Mouse (Mus musculus) frontal cortex, adult (tissue): Measurements from ENCODE around the gene Defb36.

Source experiments
- ATAC-seq: cut with Nextera tagmentation; 2 replicates; pipeline ENCODE4 v1.9.2; 2017; ENCODE audit warnings: mild to moderate bottlenecking, moderate library complexity, mixed read lengths; ENCODE audit not compliant: low TSS enrichment

The Defb36 gene

DNA sequence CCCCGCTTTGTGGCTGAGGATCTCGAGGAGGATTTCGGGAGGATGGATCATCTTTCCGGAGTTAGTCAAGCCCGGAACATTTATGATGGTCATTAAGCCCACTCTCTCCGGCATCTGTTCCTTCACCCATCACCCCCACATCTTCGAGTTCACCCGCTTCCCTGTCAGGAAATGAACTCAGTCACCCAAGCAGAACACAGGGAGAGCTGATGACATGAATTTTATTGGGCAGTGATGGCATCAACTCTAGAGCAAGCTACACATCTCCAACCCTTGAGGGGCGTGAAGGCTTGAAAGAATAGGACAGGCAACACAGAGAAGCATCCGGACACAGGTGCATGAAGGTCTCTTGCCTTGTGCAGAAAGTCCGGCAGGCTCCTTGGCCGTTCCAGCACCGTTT, 18.0 kb downstream of the Defb36 start:
- no peak for ATAC-seq

DNA sequence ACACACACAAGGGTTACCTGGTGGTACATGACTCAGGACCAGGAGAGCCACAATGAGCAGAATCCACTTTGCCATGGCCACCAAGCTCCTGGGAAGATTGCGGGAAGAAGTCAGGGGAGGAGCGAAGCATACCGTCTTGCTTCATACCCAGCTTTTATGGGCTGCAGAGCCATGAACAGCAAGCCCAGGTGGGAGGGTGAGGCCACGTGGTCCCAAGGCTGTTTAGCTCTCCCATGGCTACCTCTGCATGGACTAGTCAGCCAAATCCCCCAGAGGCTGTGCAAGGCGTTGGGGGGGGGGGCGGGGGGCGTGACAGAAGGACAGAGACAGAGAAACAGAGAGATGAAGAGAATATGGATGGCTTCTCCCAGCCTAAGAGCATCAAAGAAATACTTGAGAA, 18.8 kb downstream of the Defb36 start, which contains the start of gene Defb25:
Gene Defb25, minus strand, starts transcription at position 101 of the 400 bp plus-strand sequence.
- ATAC-seq = no peak

GRCm38 (mm10) chr2:152624566-152624965, 20.4 kb downstream of the Defb36 start:
- no peak for ATAC-seq

DNA sequence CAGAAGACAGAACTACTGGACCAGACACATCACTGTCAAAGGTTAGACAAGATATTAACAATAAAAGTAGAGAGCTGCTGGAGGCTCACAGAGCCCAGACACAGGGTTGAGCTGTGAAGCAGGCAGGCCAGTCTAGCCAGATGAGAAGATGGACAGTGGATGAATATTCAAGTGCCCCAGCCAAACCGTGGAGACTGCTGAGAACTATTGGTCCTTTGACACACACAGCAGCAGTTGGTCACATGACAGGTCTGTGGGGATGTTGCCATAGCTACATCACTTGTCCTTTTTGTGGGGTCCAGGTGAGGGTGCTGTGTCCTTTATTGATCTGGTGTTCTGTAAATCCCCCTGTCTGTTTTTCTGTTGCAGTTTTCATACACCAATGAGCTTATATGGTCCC, 21.1 kb downstream of the Defb36 start:
- ATAC-seq = no peak

DNA sequence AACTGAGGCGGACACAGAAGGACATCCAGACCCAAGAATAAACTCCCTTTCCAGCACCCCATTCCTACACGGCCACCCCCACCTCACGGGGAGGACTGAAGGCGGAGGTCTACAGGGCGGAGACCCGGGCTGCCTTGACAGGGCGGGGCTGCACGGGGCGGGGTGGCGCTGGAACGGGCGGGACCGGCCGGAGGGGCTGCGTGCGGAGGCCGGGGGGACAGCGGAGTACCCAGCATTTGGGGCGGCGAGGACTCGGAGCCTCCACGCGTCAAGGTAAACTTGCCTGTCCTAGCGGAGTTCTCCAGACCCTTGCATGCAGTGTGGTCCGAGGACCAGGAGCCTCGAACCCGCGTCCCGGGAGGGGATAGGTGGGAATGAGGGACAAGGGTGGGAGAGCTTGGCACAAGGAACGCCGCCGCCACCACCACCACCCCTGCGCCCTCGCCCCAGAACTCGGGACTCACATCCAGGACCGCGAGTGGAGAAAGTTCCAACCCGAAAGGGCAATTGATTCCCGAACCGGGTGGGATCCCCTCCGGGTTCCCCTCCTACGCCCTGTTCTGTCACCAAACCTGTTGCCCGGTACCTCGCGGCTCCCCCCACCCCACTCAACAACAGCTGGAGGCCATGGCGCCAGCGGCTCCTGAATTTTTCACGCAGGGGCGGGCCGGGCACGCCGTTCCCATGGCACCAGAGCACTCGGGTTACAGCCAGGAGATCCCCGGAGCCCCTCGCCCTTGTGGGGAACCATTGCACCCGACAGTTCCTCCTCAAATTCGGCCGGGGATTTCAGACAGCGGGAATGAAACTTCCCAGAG, 22.9 kb downstream of the Defb36 start, which contains the start of gene Rem1:
Gene Rem1, plus strand, starts transcription at position 178 of the 818 bp plus-strand sequence.
- no peak for ATAC-seq

DNA sequence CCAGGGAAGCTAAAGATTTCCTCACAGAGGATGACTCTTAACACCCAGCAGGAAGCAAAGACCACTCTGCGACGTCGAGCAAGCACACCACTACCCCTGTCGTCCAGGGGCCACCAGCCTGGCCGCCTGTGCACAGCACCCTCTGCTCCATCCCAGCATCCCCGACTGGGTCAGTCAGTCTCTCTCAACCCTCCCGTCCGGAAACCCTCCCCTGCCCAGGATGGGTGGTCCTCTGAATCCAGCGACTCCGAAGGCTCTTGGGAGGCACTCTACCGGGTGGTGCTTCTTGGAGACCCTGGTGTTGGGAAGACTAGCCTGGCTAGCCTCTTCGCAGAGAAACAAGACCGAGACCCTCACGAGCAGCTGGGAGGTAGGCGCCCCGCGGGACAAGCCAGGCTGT, 23.9 kb downstream of the Defb36 start:
- ATAC-seq = no peak

- ATAC-seq = no peak
Observed at GRCm38 (mm10) chr2:152629239-152629638, 25.1 kb downstream of the Defb36 start.

- ATAC-seq = no peak
Observed at GRCm38 (mm10) chr2:152629904-152630303, 25.8 kb downstream of the Defb36 start.

DNA sequence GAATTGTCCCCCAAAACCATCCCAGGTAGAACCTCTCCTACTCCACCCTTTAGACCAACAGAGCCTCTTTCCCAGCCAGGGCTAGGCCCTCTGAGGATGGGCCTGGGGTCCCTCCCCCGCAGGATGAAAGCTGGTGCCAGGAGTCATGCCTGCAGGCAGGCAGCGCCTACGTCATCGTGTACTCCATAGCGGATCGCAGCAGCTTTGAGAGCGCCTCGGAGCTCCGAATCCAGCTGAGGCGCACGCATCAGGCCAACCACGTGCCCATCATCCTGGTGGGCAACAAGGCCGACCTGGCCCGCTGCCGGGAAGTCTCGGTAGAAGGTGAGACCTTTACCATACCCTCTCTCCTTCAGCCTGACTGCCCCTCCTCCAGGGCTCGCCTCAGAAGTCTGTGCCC, 29.2 kb downstream of the Defb36 start:
- ATAC-seq = no peak; the same call in 1 of the 2 replicates

- no peak for ATAC-seq
Observed at GRCm38 (mm10) chr2:152634311-152634710, 30.2 kb downstream of the Defb36 start.

DNA sequence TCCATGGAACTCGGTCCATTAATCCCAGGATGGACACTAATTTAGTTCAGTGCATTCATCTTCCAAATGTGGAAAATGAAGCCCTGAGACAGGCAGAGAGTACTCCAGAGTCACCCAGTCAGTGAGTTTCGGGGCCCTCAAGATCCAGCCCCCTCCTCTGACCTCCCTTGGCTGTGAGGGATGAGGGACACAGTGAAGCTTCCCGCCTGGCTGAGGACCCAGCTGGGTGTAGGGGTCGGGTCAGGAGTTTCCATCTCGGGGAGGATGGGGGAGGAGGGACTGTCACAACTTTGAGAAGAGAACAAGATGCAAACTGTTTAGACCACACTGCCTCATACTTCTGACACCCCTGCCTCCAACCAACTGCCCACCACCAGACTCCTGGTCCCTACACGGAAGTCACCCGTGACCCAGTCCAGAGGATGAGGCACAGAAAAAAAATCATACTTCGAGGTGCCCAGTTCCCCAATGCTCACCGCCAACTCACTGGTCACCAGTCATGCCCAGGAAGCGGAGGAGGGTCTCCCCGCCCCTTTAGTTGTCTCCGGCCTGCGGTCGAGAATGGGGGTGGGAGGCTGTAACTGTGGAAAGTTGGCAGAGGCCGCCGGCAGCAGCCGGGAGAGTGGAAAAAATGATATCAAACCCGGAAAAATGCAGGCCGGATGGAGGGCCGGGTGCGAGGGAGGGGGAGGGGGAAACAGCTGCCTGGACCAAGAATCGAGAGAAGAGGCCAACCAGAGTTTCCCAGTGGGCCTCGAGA, 32.3 kb downstream of the Defb36 start:
- ATAC-seq = no peak

DNA sequence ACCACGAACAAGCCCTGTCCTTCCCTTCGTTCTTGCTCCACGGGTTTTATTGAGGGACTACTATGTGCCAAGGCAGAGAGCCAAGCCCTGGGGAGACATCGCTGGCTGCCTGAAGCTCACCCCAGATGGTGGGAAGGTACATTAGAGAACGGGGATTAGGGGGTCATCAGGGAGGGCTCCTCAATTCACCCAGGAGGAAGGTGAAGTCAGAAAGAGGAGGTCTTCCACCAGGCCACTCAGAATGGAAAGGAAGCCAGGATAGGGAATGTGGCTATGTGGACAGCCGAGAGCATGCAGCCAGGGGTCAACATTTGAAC, 32.8 kb downstream of the Defb36 start:
- no peak for ATAC-seq

DNA sequence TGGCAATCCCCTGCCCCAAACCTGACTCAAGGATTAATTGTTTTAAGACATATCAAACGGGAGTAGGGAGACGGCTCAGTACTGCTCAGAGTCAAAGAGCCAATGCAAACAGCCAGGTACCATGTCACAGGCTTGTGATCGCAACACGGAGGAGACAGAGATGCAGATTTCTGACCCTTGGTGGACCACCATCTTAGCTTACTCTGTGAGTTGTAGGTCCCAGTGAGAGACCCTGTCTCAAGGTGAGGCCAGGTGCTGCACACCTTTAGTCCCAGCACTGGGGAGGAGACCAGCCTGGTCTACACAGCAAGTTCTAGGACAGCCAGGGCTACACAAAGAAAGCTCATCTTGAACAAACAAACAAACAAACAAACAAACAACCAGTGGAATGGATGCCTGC, 33.3 kb downstream of the Defb36 start:
- ATAC-seq = no peak

DNA sequence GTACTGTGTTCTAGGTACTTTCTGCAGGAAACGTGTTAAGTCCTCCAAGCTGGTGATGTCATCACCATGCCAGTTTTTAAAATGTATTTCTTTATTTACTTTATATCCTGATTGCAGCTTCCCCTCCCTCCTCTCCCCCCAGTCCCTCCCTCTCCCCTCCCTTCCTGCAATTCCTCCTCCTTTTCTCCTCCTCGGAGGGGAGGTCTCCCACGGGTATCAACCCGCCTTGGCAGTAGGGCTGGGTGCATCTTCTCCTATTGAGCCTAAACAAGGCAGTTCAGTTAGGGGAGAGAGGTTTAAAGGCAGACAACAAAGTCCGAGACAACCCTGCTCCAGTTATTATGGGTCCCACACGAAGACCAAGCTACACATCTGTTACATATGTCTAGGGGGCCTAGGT, 34.7 kb downstream of the Defb36 start:
- ATAC-seq = no peak

- no peak for ATAC-seq
Observed at GRCm38 (mm10) chr2:152639406-152640113, 35.4 kb downstream of the Defb36 start.

DNA sequence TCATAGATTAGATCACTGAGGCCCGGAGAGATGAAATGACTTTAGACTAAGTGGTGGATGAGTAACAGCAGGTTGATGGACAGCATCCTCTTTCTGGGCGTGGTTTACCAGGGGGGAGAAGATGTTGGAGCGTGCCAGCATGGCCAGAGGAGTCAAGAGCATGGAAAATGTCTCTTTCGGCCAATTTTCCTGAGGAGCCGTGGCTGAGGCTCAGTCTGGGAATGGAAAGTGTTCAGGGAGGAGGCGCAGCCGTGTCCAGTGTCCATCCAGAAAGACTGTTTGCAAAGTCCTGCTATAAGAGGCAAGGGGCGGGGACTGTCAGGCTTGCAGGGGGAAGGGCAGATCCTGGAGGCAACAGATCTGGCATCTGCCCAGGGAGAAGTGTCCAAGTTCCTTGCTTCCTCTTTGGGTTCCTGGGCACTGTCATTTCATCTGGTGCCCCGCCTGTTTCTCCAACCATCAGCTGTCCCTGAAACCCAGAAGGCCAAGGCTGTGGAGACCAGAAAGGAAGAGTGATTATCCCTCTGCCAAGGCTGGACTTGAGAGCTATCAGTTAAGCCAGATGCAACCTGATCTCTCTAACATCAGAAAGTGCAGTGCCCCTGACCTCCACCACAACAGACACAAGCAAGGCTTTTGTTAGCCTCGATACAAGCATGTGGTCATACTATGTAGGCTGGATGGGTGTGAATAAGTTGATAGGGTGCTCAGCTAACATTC, 48.9 kb downstream of the Defb36 start:
- no peak for ATAC-seq

- ATAC-seq = peak; percentile 98
Observed at GRCm38 (mm10) chr2:152653874-152654715, 50.0 kb downstream of the Defb36 start.

GRCm38 (mm10) chr2:152657398-152657797, 53.3 kb downstream of the Defb36 start:
- no peak for ATAC-seq

DNA sequence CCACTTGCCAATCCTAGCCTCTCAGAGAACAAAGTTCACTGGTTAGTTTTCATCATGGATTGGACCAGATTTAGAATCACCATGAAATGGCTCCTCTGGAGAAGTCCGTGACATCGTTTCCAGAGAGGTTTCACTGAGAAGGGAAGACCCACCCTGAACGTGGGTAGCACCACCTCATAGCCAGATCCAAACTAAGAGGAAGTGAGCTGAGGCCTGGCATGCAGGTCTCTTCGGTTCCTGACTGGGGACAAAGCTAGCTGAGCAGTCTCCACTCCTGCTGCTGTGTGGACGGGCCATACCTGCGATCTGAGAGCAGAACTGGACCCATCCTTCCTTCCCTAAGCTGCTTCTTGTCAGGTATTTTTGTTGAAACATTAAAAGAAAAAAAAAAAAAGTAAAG, 57.0 kb downstream of the Defb36 start:
- no peak for ATAC-seq
